Mouse (Mus musculus): Measurements from ENCODE around the gene Klf12. TPM values are rescaled to one million over a fixed set of nuclear protein-coding genes. Genes with fewer than 3 reads are reported as not detected.

Gene Klf12
- polyA plus RNA-seq, 1 experiment from 2014 or later, result 7.0 TPM

- no peak for DNase-seq (ENCODE audit: low spot score)
- Histone ChIP-seq H3K4me1 (replicated peaks; ENCODE audit: insufficient read depth, low read length) (no peaks in the 10 kb centered on the region), H3K27me3 (ENCODE audit: insufficient read depth, low read length) (no peaks in the 10 kb centered on the region), H3K9me3 (replicated peaks; ENCODE audit: low read length) (no peaks in the 10 kb centered on the region), H3K4me2 (ENCODE audit: low read length) (no peak overlapping the region), H3K27ac (no peak overlapping the region), H3K9ac (ENCODE audit: low read depth, low read length) (no peak overlapping the region), H3K4me3 (replicated peaks; ENCODE audit: low read depth, low read length) (no peak overlapping the region), H3K36me3 (ENCODE audit: insufficient read depth, low read length) (no peaks in the 10 kb centered on the region)
- 76% methylated on average over 4 of the region's 4 CpGs for WGBS
- TF ChIP-seq CTCF (IDR thresholded peaks at IDR 0.05; ENCODE audit: low read depth), result no peak
- ATAC-seq (replicated peaks; ENCODE audit: low FRiP score, low read depth), result no peak
Measured at GRCm38 (mm10) chr14:100053456-100053855, 231.0 kb downstream of the Klf12 start.

DNA sequence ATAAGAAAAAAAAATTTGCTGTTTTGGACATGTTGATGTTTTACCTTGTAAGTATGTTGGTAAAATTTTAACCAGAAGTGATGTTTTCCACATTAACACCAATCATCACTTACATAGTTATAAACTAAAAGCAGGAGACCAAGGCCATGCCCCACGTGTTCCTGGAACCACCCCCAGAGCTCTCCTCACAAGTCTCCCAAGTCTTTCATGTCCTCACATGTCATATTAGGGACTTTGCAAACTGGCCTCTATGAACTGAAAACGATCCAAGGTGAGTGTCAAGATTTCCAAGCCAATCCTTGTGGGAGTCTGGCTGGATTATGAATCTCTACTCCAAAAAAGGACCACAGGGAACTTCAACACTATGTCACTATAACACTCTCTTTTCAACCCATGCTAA lies 231.6 kb downstream of the Klf12 start:
- no peak overlapping the region for H3K4me2 ChIP-seq (ENCODE audit: low read length)
- no peak overlapping the region for H3K9ac ChIP-seq (ENCODE audit: low read depth, low read length)
- no peaks in the 10 kb centered on the region for H3K9me3 ChIP-seq (replicated peaks; ENCODE audit: low read length)
- no peak overlapping the region for H3K27ac ChIP-seq
- no peak for TF ChIP-seq CTCF (IDR thresholded peaks at IDR 0.05; ENCODE audit: low read depth)
- ATAC-seq (replicated peaks; ENCODE audit: low FRiP score, low read depth) (no peak), DNase-seq (ENCODE audit: low spot score) (no peak)
- no peaks in the 10 kb centered on the region for H3K4me1 ChIP-seq (replicated peaks; ENCODE audit: insufficient read depth, low read length)
- no peaks in the 10 kb centered on the region for H3K27me3 ChIP-seq (ENCODE audit: insufficient read depth, low read length)
- 62% methylated on average over 2 of the region's 2 CpGs for WGBS
- no peak overlapping the region for H3K4me3 ChIP-seq (replicated peaks; ENCODE audit: low read depth, low read length)
- H3K36me3 ChIP-seq (ENCODE audit: insufficient read depth, low read length), result no peaks in the 10 kb centered on the region

DNA sequence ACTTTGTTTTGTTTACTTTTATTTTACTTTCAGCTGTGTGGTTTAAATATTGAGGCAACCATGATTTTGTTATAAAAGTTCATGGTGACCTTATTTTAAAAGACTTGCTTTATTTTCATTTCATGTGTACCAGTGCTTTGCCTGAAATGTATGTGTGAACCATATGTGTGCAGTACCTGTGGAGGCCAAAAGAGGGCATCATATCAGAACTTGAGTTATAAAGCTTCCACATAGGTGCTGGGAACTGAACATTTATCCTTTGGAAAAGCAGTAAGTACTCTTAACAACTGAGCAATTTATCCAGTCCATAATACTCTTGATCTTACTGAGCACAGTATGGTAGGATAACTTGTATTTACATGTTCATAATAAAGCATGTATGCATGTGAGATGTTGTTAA lies 239.0 kb downstream of the Klf12 start:
- Histone ChIP-seq H3K9me3 (replicated peaks; ENCODE audit: low read length) (no peaks in the 10 kb centered on the region), H3K27ac (no peak overlapping the region), H3K4me3 (replicated peaks; ENCODE audit: low read depth, low read length) (no peak overlapping the region), H3K9ac (ENCODE audit: low read depth, low read length) (no peak overlapping the region), H3K36me3 (ENCODE audit: insufficient read depth, low read length) (no peaks in the 10 kb centered on the region), H3K4me1 (replicated peaks; ENCODE audit: insufficient read depth, low read length) (no peaks in the 10 kb centered on the region), H3K4me2 (ENCODE audit: low read length) (no peak overlapping the region), H3K27me3 (ENCODE audit: insufficient read depth, low read length) (no peaks in the 10 kb centered on the region)
- ATAC-seq (replicated peaks; ENCODE audit: low FRiP score, low read depth) (no peak), DNase-seq (ENCODE audit: low spot score) (no peak)
- TF ChIP-seq CTCF (IDR thresholded peaks at IDR 0.05; ENCODE audit: low read depth), result peak; percentile 23; the same call in 1 of the 2 replicates

- no peak for ATAC-seq (replicated peaks; ENCODE audit: low FRiP score, low read depth)
- H3K4me2 ChIP-seq (ENCODE audit: low read length), result no peak overlapping the region
- H3K9me3 ChIP-seq (replicated peaks; ENCODE audit: low read length), result no peaks in the 10 kb centered on the region
- H3K4me1 ChIP-seq (replicated peaks; ENCODE audit: insufficient read depth, low read length), result no peaks in the 10 kb centered on the region
- no peaks in the 10 kb centered on the region for H3K36me3 ChIP-seq (ENCODE audit: insufficient read depth, low read length)
- no peak for DNase-seq (ENCODE audit: low spot score)
- WGBS, result 65% methylated on average over 6 of the region's 6 CpGs
- no peak overlapping the region for H3K27ac ChIP-seq
- H3K27me3 ChIP-seq (ENCODE audit: insufficient read depth, low read length), result no peaks in the 10 kb centered on the region
- no peak for TF ChIP-seq CTCF (IDR thresholded peaks at IDR 0.05; ENCODE audit: low read depth)
- no peak overlapping the region for H3K4me3 ChIP-seq (replicated peaks; ENCODE audit: low read depth, low read length)
- no peak overlapping the region for H3K9ac ChIP-seq (ENCODE audit: low read depth, low read length)
Measured at GRCm38 (mm10) chr14:100041823-100042222, 242.7 kb downstream of the Klf12 start.

GRCm38 (mm10) chr14:100026671-100027070 lies 257.8 kb downstream of the Klf12 start:
- 79% methylated on average over 6 of the region's 6 CpGs for WGBS
- Histone ChIP-seq H3K27ac (no peak overlapping the region), H3K9ac (ENCODE audit: low read depth, low read length) (no peak overlapping the region), H3K27me3 (ENCODE audit: insufficient read depth, low read length) (no peaks in the 10 kb centered on the region), H3K9me3 (replicated peaks; ENCODE audit: low read length) (no peaks in the 10 kb centered on the region), H3K36me3 (ENCODE audit: insufficient read depth, low read length) (no peaks in the 10 kb centered on the region), H3K4me2 (ENCODE audit: low read length) (no peak overlapping the region), H3K4me1 (replicated peaks; ENCODE audit: insufficient read depth, low read length) (no peaks in the 10 kb centered on the region), H3K4me3 (replicated peaks; ENCODE audit: low read depth, low read length) (no peak overlapping the region)
- DNase-seq (ENCODE audit: low spot score), result peak; percentile 38
- no peak for TF ChIP-seq CTCF (IDR thresholded peaks at IDR 0.05; ENCODE audit: low read depth)
- no peak for ATAC-seq (replicated peaks; ENCODE audit: low FRiP score, low read depth)

DNA sequence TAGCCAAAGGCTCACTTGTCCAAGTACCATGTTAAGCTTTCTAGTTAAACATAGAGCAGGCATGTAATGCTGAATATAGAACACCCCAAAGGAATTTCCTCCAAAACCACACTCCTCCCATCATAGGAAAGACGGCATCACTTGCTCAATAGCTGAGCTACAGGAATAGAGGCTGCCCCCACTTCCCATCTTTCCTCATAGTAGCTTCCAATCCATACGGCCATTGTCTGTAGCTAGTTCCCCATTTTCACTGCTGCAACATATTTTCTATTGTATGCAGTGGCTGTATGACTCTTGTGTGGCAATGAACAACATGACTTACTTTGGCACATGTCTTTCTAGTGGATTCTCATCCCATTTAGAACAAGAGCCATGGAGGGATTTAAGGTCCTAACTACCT lies 267.3 kb downstream of the Klf12 start:
- ATAC-seq (replicated peaks; ENCODE audit: low FRiP score, low read depth), result no peak
- 88% methylated on average over 2 of the region's 2 CpGs for WGBS

GRCm38 (mm10) chr14:100010525-100010924 lies 274.0 kb downstream of the Klf12 start:
- Histone ChIP-seq H3K27ac (no peak overlapping the region), H3K4me3 (replicated peaks; ENCODE audit: low read depth, low read length) (no peak overlapping the region), H3K9me3 (replicated peaks; ENCODE audit: low read length) (no peaks in the 10 kb centered on the region), H3K9ac (ENCODE audit: low read depth, low read length) (no peak overlapping the region), H3K27me3 (ENCODE audit: insufficient read depth, low read length) (no peaks in the 10 kb centered on the region), H3K4me2 (ENCODE audit: low read length) (no peak overlapping the region), H3K36me3 (ENCODE audit: insufficient read depth, low read length) (no peaks in the 10 kb centered on the region), H3K4me1 (replicated peaks; ENCODE audit: insufficient read depth, low read length) (no peaks in the 10 kb centered on the region)
- DNase-seq (ENCODE audit: low spot score) (no peak), ATAC-seq (replicated peaks; ENCODE audit: low FRiP score, low read depth) (no peak)
- 45% methylated on average over 5 of the region's 5 CpGs for WGBS
- no peak for TF ChIP-seq CTCF (IDR thresholded peaks at IDR 0.05; ENCODE audit: low read depth)

More for the DNA sequence above, 267.3 kb downstream of the Klf12 start:
- Histone ChIP-seq H3K4me2 (ENCODE audit: low read length) (no peak overlapping the region), H3K4me3 (replicated peaks; ENCODE audit: low read depth, low read length) (no peak overlapping the region), H3K27ac (no peak overlapping the region), H3K36me3 (ENCODE audit: insufficient read depth, low read length) (no peaks in the 10 kb centered on the region), H3K4me1 (replicated peaks; ENCODE audit: insufficient read depth, low read length) (no peaks in the 10 kb centered on the region), H3K27me3 (ENCODE audit: insufficient read depth, low read length) (no peaks in the 10 kb centered on the region), H3K9me3 (replicated peaks; ENCODE audit: low read length) (no peaks in the 10 kb centered on the region), H3K9ac (ENCODE audit: low read depth, low read length) (no peak overlapping the region)
- DNase-seq (ENCODE audit: low spot score), result no peak
- no peak for TF ChIP-seq CTCF (IDR thresholded peaks at IDR 0.05; ENCODE audit: low read depth)
